Mouse (Mus musculus): ENCODE results near the gene Unc93a2.
"Not testable (repeated sequence)": the region's sequence is repeated elsewhere in the genome, so short reads cannot be mapped to it uniquely, and the experiment has no call there.

The Unc93a2 gene

DNA sequence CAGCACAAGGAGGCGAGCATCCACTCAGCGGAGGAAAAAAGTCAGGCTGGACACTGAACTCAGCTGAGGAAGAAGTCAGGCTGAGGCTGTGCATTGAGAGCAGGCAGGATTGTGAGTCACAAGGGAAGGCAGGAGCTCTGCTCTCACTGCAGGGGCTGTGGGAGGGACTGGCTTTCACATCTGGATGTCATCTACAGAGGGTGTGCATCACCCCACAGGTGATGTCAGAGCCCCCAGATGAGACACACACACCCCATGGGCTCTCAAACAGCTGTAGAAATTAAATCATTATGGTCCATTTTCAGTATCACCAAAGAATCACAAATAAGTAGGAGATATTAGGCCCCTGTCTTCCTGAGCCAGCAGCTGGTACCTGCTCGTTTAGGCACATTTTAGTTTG lies at the start of gene Unc93a2:
TSS of gene Unc93a2 (minus strand) at position 101 of the 400 bp plus-strand sequence.
- not testable (repeated sequence) for DNase-seq

DNA sequence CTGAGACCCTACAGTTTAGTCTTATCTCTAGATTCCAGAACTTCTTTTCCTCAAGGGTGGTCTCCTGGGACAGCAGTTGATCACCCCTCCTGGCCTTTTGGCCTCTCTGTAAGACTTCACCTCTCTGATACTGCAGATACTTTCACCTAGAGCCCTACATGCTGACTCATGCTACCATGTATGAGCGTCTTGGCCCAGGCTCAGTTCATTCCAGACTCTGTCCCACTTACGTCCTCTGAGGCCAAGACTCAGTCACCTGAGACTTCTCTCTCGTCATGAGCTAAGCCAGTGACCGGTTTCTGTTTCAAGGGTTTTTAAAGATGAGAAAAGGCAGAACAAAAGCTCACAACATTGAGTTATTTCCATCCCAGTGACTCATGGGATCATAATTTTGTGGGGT lies 48.9 kb upstream of the Unc93a2 start:
- DNase-seq: not testable (repeated sequence)

GRCm38 (mm10) chr17:7430210-7430631 lies 45.0 kb upstream of the Unc93a2 start:
- peak in 1 of 2 experiments; percentile 12 for DNase-seq

DNA sequence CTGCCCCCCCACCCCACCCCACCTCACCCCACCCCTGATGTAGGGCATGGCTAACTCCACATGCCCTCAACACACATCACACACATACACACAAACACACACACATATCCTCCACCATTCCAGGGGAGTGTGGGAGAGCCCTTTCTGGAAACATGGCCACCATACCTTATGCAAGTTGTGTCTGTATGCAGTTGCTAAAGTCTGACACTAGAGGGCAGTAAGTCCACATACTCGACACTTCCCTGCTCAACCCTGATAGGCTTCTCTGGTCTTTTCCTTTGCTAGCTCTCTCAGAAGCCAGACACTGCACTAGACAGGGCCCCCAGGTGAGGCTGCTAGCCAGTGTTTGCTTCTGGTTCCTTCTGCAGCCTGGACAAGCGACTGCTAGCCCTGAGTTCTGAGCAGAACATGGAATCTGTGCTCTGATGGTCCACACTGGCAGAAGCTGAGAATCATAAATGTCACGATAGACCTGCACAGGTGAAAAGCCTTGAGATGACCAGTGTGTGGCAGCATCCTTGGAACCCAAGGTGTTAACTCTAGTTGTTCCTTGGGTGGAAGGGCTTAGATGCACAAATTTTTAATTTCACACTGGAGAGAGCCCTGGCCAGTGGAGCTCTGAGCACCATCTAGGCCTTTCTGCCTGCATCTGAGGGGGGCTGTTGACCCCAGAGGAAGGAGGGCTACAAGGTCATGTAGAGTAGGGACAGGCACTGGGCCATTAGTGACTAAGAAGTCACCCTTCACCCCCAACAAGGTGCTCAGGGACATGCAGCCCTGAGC lies 35.1 kb upstream of the Unc93a2 start:
- DNase-seq: not testable (repeated sequence)

- DNase-seq: peak; percentile 13 to 18
These were observed 29.5 kb upstream of the Unc93a2 start for GRCm38 (mm10) chr17:7414601-7415310.

DNA sequence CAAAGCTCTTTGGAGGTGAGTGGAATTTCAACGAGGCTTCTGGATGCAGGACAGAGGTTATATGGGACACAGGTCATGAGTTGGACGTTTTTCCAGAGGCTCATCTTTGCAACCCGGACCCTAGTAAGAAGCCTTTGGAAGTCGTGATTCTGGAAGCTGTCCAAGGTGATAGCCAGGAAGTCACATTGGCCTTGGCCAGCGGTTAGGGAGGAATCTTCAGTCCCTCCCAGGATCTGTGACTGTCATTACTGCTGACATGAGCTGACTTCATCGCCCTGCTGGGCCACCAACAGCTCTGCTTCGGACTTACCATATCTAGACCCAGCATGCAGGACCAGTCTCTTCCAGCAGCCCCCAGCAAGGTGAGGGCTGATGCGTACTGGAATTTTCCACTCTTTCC lies 28.1 kb upstream of the Unc93a2 start:
- DNase-seq: not testable (repeated sequence)

GRCm38 (mm10) chr17:7399770-7400169 lies 14.5 kb upstream of the Unc93a2 start:
- DNase-seq: not testable (repeated sequence)

GRCm38 (mm10) chr17:7398198-7398847 lies 13.1 kb upstream of the Unc93a2 start:
- not testable (repeated sequence) for DNase-seq

GRCm38 (mm10) chr17:7397079-7397478 lies 11.8 kb upstream of the Unc93a2 start:
- DNase-seq: not testable (repeated sequence)

DNA sequence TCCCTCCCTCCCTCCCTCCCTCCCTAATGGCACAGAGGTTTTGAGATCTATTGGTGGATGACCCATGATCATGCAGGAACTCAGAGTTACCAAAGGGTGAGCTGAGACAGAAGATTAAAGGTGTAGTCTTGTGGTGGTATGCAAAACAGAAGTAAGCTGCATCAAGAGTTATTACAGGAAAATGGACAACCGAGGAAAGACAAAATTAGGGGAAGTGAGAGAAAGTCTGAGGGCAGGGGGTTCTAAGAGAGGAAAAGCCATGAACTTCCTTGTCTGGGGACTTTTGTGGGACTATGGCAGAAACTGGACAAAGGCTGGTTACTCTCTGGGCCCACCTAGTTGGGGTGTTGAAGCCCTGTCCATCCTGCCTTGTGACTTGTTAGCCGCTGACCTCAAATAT lies 11.0 kb upstream of the Unc93a2 start:
- not testable (repeated sequence) for DNase-seq

DNA sequence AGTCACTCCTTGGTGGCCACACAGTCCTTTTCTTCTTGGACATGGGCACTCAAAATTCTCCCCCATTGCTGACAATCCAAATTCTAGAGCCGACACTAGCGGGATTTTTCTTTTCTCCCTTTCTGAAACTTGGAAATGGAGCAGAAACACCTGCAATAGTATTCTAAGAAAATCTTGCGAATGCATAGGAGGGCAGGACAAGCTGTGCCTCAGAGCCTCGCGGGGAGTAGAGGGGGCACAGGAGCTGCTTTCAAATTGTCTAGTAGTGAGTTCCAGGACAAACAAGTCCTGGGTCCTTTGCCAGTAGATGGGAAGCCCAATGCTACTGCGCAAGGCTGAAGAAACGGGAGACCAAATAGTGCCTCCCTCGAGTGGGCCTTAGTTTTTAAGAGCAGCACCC lies 10.4 kb upstream of the Unc93a2 start:
- not testable (repeated sequence) for DNase-seq

DNA sequence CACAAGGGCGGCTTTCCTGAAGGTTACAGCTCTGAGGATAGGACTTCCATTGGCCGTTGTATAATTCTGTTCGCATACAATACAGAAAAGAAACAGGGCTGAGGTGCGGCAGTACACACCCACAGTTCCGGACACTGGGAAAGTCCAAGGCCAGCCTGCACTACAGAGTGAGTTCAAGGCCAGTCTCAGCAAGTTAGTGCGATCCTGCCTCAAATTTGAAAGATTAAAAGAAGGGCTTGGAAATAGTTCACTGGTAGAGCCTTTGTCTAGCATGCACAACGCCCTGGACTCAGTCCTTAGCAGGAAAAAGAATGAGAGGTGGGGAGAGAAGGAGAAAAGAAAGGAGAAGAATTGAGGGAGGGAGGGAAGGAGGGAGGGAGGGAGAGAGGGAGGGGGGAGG lies 9.9 kb upstream of the Unc93a2 start:
- DNase-seq: not testable (repeated sequence)

DNA sequence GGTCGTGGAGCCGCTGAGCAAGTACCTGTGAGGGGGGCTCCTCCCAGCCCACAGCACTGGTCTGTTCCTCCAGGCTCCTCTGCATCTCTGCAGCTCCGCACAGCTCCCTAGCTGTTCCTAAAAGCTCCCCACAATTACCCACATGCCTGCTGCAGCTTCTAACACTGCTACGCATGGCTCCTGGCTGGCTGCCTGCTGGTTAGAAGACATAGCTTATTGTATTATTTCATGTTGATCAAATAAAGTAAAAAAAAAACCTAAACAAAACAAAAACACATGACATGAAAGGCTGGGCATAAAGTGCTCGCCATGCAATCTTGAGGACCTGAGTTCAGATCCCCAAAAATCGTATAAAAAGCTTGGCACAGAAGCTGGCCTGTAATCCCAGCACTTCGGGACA lies 4.6 kb upstream of the Unc93a2 start:
- not testable (repeated sequence) for DNase-seq

GRCm38 (mm10) chr17:7388958-7389356 lies 3.7 kb upstream of the Unc93a2 start:
- DNase-seq: not testable (repeated sequence)

DNA sequence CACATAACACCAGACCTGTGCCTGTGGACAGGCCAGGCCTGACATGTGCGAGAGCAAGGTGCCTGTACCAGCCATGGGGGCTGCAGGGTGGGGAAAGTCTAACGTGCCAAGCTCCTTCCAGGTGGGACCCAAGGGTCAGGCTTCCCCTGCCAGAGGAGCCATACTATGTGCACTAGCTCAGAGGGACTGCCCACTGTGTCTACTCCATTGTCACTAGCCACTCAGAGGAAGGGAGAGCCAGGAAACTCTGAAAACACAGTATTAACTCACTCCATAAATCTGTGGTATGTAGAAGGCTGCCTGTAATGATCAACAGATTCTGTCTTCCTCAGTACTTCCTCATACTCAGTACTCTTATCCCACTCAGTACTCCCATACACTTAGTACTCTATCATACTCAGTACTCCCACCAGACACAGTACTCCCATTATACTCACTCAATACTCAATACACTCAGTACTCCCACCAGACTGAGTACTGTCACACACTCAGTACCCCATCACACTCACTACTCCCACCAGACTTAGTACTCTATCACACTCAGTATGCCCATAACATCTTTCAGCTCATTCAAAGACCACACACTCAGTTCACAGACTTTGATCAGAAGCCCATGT lies 3.2 kb upstream of the Unc93a2 start:
- not testable (repeated sequence) for DNase-seq

DNA sequence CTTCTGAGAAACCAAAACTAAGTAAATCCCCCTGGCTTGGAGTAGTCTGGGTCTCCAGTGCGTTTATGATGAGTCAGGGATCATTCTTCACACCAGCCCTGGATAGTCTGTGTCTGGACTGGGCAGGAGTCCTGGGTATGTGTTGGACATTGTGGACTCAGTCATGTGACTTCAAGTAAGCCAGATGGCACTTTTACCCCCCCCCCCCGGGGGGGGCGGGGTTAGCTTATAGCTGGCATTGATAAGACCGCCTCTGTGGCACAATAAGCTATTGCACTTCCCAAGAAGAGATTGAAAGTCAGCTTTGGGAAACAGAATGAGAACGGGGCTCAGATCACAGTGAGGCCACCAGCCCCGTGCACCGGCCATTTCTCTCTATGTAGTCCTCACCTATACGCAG lies 752 bp upstream of the Unc93a2 start:
- not testable (repeated sequence) for DNase-seq

DNA sequence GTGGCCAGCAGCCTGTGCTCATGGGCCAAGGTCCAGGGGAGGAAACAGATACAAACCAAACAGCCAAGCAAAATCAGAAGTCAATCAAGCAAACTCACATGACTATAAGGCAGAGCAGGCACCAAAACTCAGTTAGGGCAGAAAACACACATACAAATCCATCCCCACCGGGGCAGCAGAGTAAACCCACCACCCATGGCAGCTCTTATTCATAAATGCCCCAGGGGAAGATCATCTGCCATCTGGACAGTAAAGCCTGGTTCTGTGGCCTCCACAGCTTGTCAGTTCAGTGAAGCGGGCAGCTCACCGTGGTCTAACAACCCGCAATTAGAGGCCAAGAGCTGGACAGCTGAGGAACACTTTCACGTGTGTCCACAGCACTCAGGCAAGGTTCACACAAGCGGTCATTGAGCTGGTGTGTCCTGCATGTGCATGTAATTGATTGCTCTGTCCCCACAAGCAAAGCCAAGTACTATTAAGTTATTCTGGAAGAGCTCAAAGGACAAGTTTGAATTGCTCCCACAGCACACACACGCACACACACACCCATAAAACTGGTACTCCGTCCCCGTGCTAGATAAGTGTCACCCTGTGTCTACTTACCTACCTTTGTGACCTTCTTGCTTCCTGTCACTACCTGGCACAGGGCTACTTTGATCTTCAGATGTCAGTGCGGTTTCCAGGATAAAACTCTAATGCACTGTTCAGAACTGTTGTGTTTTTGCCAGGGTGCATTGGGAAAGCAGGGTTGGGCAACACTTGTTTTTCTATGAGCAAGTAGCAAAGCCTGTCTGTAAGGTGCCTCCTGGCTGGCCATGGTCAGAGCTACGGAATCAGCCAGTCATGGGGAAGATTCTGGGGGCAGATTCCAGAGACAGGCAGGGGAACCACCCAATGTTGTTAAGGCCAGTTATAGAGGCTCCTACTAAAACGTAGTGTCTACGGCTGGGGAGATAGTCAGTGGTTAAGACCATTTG lies 1.8 kb downstream of the Unc93a2 start:
- DNase-seq: not testable (repeated sequence)

DNA sequence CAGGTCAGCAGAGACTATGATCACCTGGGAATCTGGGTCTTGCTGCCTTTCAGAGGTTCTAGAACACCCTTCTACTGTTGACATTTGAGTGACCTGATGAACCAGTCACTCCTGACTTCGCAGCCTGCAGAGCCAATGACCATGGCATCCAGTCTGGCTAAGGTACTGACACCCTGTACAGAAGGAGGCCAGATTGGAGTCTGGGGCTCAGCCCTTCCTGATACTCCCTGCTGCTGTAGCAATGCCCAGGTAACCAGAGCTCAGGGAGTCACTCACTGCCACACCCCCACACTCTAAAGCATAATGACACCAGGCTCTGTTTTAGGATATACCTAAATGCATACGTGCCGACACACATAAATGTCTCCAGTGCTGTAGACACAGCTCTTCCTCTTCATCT lies 2.6 kb downstream of the Unc93a2 start:
- not testable (repeated sequence) for DNase-seq

- not testable (repeated sequence) for DNase-seq
These were observed 7.4 kb downstream of the Unc93a2 start for GRCm38 (mm10) chr17:7377907-7378306.

- DNase-seq: not testable (repeated sequence)
These were observed 8.1 kb downstream of the Unc93a2 start for GRCm38 (mm10) chr17:7376951-7377700.

DNA sequence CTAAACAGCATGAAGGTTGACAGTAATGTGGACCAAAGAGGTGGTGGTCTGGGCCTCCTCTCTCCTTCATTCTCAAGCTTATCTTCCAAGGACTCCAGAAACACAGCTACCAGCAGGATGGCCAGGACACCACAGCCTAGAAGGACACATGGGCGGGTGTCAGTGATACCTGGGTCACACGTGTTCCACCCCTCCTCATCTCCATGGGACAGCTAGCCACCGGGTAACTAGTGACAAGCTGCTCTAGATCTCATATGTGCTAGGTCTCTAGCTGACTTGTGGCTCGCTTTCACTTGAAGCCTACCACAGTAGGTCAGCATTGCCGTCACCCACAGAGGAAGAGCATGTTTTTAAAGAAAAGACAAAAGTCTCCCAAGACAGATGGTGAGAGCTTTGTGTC lies 13.4 kb downstream of the Unc93a2 start, which contains the start of gene Gm49630:
TSS of gene Gm49630 (minus strand) at position 101 of the 400 bp plus-strand sequence.
- not testable (repeated sequence) for DNase-seq
